Mouse (Mus musculus) thymus, postnatal 0 days (tissue): ENCODE data around the gene 6430531B16Rik. TPM values are rescaled to one million over a fixed set of nuclear protein-coding genes. Genes with fewer than 3 reads are reported as not detected.
A peak's percentile ranks its signal among the peaks of the same experiment; 100 is the strongest.

Source experiments
- DNase-seq: peaks from one replicate; pipeline ENCODE4 v3.0.0-alpha.2; 2015; ENCODE audit warnings: low spot score
- polyA plus RNA-seq: library from polyadenylated mRNA; unstranded; fragments of >200 nt; fragmentation: Nextera tagmentation; extraction: Ambion mirVana; gene quantifications from 2 replicates; pipeline ENCODE4 v1.2.1, GENCODE M21; 2015

Gene 6430531B16Rik
- polyA plus RNA-seq, 1 experiment from 2014 or later: 0.90 TPM

DNA sequence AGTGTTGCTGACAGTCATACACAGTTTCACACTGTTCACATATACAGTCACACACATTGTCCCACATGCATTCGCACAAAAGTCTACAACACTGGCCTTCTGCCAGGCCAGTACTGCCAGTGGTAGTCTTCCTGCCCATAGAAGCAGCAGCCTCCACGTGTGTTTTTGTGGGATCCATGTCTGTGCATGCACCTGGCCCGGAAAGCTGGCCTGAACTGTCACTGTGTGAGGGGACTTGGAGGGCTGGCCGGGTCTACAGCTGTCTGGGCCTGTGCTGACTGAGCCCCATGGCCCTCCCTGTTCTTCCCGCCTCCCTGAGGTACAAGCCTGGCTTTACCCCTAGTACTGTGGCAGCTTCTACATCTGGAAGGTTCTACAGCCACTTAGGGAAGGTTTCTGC lies 7.6 kb downstream of the 6430531B16Rik start:
- no peak for DNase-seq

DNA sequence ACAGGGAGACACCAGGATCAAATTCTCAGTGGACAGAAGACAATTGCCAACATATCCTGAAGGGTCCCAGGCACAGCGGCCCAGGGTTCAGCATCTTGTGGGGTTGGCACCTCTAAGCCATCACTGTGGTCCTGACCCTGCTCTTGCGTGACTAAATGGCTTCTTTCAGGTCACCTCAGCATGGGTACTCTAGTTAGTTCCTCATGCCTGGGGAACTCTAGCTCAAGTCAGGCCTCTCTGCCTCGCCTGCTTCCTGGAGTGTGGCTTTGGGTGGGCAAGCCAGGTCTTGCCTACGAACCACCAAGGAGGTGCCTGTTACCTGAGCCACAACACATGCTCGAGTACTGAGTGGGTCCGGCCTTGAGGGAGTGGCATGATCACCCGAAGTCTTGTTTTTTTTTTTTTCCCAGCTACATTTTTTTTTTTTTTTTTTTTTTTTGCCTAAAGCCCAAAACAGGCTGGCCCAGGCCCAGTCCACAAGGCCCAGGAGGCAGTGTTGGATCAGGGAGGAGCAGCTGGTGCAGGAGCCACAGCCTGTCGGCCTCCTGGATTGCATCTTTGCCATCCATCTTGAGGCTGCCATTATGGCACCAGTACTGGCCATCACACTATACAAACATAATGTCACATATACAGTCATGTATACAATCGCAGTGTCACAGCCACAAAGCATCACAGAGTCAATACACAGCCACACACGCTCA lies 8.2 kb downstream of the 6430531B16Rik start:
- no peak for DNase-seq

DNA sequence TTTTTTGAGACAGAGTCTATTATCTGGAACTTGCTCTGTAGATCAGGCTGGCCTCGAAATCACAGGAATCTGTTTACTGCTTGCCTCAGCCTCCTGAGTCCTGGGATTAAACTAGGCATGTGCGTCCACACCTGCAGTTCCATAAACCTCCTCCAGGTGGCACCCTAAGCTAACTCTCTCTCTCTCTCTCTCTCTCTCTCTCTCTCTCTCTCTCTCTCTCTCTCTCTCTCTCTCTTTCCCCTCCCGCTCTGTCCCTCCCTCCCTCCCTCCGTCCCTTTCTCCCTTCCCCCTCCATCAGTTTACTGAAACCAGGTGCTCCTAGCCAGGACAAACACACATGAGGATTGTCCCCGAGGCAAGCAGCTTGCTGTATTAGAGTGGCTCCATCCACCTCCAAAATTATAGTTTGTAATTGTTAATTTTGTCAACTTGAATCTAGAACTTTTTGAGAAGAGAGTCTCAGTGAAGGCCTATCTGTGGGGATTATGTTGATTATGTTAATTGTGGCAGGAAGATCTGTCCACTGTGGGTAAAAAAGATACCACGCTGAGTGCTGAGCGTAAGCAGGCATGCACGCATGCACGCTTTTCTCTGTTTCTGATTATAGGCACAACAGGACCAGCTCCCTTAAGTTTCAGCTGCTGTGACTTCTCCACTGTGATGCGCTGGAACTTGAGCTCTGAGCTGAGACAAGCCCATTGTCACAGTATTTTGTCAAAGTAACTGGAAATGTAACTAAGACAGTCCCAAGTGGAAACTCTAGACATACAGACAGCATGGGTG lies 9.0 kb downstream of the 6430531B16Rik start:
- DNase-seq: peak; percentile 76

DNA sequence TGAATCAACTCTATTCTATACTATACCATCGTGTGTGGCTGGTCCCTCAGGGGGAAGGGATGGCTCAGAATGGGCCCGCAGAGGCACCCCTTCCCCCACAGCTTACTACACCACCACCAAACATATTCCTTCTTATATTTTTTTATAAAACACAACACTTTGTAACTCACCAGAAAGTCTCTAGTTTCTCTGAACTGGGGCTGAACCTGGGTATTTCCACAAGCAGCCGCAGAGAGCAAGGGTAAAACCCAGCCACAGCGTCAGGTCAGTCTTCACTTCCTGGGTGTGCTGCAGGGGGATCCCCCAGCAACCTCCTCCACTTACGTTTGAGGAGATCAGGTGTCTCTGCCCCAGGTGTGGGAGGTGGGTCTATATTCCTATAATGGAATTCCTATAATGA lies 10.1 kb downstream of the 6430531B16Rik start:
- no peak for DNase-seq

DNA sequence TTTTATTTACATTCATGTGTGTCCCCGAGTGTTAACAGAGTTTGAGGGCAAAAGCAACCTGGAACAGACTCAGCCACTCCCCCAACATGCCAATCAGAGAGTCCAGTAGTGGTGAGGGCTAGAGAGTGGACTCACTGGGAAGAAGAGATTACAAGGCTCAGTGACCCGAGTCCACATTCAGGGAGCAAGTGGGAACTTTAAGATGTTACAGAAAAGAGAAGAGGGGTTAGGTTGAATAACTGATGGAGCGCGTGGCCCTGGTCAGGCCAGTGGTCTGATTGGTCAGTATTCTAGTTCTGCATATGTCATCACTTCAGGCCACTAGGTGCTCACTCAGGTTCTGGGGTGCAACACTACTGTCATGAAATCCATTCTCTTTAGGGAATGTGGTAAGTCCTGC lies 11.4 kb downstream of the 6430531B16Rik start:
- DNase-seq: no peak

DNA sequence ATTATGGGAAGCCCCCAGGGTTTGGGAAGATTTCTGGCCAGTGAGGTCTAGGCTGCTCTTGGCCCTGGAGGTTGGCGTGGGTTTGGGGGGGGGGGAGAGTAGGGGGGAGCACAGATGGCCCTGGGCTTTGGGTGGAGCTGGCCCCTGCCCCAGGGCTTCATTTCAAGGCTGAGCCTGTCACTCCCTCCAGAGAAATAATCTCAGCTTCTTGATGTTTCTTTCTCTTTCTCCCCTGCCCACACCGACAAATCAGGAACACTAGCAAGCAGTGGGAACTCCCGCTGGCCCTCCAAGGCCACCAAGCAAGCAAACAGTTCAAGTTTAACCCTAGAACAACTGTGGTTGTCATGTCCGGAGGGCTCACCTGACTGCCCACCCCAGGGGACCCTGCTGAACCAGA lies 14.7 kb downstream of the 6430531B16Rik start:
- no peak for DNase-seq

DNA sequence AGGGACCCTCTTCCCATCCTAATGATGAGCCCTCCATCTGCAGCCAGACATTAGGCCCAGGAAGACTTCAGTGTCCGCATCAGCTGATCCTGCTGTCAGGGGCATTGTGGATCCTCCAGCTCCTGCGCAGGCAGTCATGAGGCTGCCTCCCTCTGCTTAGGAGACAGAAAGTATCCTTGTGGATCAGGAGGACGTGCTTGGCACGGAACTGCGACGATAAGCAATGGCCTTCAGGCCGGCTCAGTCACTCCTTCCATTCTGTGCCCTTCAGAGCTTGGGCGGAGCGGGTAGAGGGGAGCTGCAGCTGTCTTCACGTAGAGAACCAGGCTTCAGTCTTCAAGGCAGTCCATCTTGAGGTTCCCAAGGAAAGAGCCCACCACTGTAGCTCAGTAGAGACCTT lies 17.4 kb downstream of the 6430531B16Rik start:
- no peak for DNase-seq

DNA sequence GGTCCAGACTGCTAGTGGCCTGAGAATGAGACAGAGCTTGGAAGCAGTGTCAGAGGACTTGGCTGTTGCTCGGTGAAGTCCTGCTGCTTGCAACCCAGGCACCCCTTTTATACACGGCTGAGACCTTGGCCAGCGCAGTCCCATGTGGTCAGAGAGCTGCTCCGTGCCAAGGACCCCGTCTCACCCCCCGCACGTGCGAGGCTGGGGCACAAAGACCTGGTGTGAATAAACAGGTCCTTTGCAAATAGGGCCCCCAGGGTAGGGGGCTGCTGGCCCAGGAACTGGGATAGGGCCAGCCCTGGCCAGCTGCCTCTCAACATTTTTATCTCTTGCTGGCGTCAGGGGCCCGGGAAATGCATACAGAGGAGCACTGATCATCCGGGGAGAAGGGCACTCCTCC lies 20.6 kb downstream of the 6430531B16Rik start:
- DNase-seq: no peak

DNA sequence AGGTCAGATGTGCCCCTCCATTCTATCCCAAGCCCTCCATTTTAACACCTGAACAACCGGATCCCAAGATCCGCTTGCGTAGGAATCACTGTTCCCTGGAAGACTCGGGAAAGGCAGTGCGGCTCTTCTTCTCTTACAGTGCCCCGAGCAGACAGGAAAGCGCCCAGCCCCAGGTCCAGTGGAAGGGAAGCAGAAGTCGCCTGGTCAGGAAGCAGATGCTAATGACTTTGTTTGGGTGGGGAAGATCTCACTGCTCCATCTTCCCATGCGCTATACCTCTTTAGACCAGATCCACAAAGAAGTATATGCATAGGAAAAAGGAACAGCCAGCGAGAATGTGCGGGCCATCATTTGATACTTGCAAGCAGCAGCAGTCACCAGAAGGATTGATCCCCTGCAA lies 21.1 kb downstream of the 6430531B16Rik start:
- no peak for DNase-seq

DNA sequence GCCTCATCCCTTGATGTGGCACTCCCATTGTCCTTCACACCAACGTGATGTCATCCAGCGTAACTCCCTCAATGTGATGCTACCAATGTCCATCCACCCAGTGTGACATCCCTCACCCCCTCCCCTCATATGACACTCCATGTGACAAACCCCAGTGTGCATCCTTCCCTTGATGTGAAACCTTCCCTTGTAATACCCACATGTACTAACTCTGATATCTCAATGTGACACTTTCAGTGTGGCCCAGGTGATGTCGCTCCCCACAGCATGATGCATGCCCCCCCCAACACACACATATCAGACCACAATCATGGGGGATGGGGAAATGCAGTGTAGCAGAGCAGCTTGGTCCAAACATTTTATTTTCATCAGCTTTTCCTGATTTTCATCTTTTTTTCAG lies 21.9 kb downstream of the 6430531B16Rik start:
- no peak for DNase-seq

DNA sequence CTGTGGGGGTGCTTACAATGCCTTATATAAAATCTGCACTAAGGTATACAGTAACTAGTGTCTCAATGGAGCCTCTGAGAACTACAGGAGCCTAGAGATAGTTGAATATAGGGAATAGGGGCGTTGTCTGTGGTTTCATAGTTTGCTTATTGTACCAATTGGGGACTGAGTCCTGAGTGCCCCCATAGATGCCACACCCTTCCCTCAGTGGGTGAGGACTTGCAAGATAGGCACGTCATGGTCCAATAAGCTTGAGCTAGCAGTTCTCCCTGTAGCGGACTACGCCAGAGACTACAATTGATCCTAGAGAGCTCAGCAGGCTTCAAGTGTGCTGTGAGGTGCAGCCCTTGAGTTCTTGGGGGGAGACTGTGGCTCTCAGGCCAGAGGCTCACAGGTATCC lies 23.1 kb downstream of the 6430531B16Rik start:
- no peak for DNase-seq

DNA sequence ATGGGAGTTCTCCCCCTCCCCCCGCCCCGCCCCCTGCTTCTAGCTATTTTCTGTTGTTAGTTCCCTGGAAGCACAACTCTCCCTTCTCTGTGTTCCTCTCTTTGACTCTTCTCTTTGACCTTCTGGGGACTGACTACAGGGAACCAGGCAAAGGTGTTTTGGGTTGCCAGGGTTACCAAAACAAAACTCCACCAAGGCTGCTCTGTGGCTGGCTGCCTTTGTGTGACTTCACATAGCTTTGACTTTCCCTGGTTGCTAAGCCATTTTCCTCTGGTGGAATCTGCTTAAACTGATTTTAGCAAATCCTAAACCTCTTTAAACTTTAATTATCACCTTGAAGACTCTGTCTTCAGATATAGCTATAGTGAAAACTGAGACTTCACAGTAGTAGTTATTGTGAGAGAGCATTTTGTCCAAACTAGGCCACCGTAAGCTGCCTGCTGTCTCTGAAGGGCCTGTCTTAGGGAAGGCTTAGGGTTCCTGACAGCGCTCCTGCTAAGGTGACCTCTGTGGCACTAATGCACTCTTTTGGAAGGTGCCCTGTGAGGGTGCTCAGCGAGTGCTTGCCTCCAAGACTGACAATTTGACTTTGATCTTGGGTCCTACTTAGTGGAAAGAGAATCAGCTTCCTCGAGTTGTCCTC lies 26.4 kb downstream of the 6430531B16Rik start:
- DNase-seq: no peak

DNA sequence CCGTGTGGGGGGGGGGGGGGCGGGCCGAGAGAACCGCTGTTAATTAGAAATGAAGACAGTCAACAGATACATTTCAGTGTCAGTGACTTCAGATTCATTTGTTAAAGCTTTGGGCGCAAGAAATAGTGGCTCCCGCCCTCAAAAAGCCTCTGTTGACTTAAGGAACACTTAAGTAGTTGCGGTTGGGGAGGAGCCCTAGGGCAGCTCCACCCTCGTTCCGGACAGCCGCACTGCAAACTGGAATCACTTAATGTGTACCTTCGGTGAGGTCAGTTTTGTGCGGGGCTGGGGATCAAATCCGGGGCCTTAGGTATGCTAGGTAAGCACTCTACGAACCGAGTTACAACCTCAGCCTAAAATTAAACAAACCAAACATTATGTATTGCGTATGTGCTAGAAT lies 27.5 kb downstream of the 6430531B16Rik start:
- DNase-seq: peak; percentile 26

DNA sequence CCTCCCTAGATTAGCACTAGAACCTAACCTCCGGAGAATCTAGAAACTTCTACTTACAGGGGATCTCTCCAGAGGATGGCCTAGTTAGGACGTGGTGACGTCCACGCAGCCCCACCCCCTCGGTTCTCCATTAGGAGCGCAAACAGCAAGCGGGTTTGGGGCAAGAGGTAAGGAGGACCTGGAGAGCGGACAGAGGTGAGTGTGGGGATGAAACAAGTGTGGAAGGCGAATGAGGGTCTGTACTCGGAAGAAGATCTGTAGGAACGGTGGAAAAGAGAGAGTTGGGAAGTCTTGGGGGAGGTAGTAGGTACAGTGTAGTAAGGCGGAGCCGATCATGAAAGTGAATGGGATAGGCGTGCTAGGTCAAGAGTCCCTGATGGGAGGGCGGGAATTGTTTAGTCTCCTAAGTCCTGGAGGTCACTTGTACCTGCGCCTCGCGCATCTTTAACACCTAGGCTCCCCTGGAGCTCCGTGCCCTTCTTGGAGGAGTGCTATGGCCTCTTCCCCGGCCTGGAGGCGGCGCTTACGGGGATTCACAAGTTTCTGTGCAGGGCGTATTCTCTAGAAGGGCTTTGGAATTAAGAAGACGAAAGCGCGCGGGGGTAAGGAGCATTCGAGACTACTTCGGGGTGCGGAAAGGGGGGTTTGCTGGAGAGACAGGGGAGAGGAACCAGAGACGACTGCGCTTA lies 28.1 kb downstream of the 6430531B16Rik start:
- peak; percentile 54 for DNase-seq

DNA sequence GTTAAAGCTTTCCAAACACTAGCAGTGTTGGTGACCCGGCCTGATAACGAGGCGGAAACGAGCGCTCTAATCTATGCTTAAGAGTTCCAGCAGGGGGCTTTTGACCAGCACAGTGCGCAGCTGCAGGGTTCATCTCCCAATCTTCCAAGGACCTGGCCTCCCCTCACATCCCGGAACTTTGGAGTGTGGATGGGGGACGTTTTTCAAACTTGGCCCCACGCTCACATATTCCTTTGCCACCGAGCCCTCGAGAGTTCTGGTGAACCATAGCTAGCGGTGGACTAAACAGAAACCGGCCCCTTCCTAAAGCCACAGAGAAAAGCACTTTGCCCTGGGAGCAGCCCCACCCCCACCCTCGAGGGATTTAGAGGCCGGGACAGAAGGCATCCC lies 28.7 kb downstream of the 6430531B16Rik start:
- DNase-seq: peak; percentile 57

DNA sequence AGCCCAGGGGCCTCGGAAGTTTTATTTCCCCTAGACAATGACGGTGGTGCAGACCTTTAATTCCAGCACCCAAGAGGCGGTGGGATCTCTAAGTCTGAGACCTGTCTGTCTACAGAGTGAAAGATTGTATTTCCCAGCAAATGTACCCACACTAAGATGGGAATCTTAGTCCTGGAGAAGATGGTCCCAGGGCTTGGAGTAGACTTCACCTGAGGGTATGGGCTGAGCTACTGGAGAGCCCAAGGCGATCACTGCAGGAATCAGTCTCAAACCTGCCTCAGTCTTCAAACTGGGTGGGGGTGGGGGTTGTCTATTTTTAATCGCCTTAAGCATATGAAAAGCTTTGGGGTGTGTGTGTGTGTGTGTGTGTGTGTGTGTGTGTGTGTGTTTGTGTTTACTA lies 32.5 kb downstream of the 6430531B16Rik start:
- DNase-seq: no peak

DNA sequence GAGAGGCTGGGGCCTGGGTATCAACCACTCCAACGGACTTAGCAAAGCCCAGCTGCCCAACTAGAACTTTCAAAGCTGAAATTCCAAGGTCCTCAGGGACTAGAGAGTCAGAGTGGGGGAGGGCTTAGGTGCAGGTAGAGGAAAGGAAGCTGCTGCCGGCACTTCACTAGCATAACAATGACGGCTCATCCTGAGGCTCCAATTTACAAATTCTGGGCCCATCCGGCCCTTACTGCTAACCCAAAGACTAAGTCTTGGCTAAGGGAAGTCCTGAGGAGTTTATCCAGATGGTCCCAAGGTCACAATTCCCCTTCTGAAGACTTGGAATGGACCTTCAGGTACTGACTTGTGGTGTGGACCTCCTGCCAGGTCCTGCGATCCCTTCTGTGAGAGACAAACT lies 33.0 kb downstream of the 6430531B16Rik start:
- DNase-seq: no peak

DNA sequence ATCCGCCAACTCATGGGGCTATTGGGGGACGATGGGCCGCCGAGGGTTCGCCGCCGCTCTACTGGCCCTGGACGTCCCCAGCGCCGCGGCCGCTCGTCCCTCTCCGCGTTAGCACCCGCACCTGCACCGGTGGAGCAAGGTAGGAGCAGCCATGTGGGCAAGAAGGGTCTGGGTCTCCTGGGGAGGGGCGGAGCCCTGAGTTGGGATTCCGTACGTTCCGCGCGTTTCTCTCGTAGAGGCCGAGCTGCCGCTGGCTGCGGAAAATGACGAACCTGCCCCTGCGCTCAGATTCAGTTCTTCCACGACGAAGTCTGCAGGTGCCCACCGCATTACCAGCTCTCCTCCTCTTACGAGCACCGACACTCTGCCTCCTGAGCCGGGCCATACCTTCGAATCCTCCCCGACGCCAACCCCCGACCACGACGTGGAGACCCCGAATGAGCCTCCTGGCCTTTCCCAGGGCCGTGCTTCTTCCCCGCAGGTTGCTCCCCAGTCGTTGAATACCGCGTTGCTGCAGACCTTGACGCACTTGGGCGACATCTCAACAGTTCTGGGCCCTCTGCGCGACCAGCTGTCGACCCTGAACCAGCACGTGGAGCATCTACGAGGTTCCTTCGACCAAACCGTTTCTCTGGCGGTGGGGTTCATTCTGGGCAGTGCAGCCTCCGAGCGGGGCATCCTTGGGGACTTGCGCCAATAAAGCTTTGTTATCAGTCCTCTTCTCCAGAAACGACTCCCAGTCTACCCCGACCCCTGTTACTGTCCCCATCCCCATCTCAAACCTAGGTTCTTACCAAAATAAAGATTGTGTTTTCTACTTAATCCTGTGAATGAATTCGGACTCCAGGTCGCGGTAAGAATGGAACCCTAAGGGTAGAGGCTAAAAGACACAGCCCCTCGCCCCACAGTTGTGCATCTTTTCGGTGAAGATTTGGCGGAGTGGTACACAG lies 34.0 kb downstream of the 6430531B16Rik start:
- no peak for DNase-seq

DNA sequence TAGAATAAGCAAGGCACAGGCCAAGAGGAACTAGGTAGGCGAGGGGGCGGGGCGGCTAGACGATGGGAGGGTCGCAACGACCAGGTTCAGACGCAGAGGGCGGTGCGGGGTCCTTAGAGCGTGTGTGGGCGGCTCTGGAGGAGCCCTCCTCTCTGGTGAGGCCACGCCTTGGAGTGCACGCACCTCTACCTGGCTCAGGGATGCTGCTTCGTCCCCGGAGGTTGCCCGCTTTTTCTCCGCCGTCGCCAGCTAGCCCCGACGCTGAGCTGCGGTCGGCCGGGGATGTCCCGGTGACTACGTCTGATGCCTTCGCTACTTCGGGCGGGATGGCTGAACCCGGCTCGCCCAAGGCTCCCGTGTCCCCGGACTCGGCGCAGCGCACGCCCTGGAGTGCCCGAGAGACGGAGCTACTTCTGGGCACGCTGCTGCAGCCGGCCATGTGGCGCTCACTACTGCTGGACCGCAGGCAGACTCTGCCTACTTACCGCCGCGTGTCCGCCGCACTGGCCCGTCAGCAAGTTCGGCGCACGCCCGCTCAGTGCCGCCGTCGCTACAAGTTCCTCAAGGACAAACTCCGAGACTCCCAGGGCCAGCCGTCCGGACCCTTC lies 34.8 kb downstream of the 6430531B16Rik start, which contains the start of gene Utf1:
TSS of gene Utf1 (plus strand) at position 116 of the 608 bp plus-strand sequence.
- no peak for DNase-seq
